Mouse (Mus musculus) lung, postnatal 0 days (tissue): ENCODE results near the gene Akap8l. TPM values are rescaled to one million over a fixed set of nuclear protein-coding genes. Genes with fewer than 3 reads are reported as not detected.
A peak's percentile ranks its signal among the peaks of the same experiment; 100 is the strongest.

Experiments used
- ATAC-seq: fragments of 200-750 bp; cut with Nextera tagmentation; 2 replicates; pipeline ENCODE4 v1.8.0; 2017; ENCODE audit warnings: moderate library complexity
- DNase-seq: peaks from one replicate; pipeline ENCODE4 v3.0.0-alpha.2; 2016; ENCODE audit warnings: low spot score
- H3K27ac ChIP-seq: fragments of 300-500 bp; sonication (generic); 2 replicates; pipeline ENCODE4 v1.5.1; 2014; ENCODE audit warnings: antibody characterized with exemption, mild to moderate bottlenecking, low read length, mixed read lengths
- H3K27me3 ChIP-seq: fragments of 300-500 bp; sonication (generic); replicated peaks from 2 replicates; pipeline ENCODE4 v1.6.1; 2014; ENCODE audit warnings: low read length, mixed read lengths; ENCODE audit not compliant: insufficient read depth
- H3K36me3 ChIP-seq: fragments of 300-500 bp; sonication (generic); 2 replicates; pipeline ENCODE4 v1.6.1; 2014; ENCODE audit warnings: low read length, mixed read lengths; ENCODE audit not compliant: insufficient read depth
- H3K4me1 ChIP-seq: fragments of 300-500 bp; sonication (generic); 2 replicates; pipeline ENCODE4 v1.6.1; 2014; ENCODE audit warnings: antibody characterized with exemption, low read depth, low read length, mixed read lengths; ENCODE audit not compliant: insufficient read depth
- H3K4me2 ChIP-seq: fragments of 300-500 bp; sonication (generic); replicated peaks from 2 replicates; pipeline ENCODE4 v1.6.1; 2014; ENCODE audit warnings: low read depth, mild to moderate bottlenecking, low read length, moderate library complexity, mixed read lengths
- H3K4me3 ChIP-seq: fragments of 300-500 bp; sonication (generic); 2 replicates; pipeline ENCODE4 v1.5.1; 2014; ENCODE audit warnings: low read depth, low read length
- H3K9ac ChIP-seq: fragments of 300-500 bp; sonication (generic); replicated peaks from 2 replicates; pipeline ENCODE4 v1.6.1; 2014; ENCODE audit warnings: low read depth, mild to moderate bottlenecking
- H3K9me3 ChIP-seq: fragments of 300-500 bp; sonication (generic); 2 replicates; pipeline ENCODE4 v1.6.1; 2016; ENCODE audit warnings: low read length, mixed read lengths
- CTCF ChIP-seq: IDR thresholded peaks from 2 replicates; pipeline ENCODE4 v1.5.1; 2016; ENCODE audit warnings: antibody characterized with exemption, mild to moderate bottlenecking
- EP300 ChIP-seq: IDR thresholded peaks from 2 replicates; pipeline ENCODE4 v1.6.1; 2016; ENCODE audit warnings: antibody characterized with exemption, mild to moderate bottlenecking, control low read depth
- WGBS: fragments of 180-500 bp; shearing (Covaris S2); extraction: QIAGEN DNeasy Blood & Tissue Kit; methylation state at CpG from one replicate; pipeline ENCODE4 v1.1.7; 2014; 5-methylcytosine and 5-hydroxymethylcytosine counted together
- polyA plus RNA-seq: library from polyadenylated mRNA; unstranded; fragments of >200 nt; fragmentation: Nextera tagmentation; extraction: Ambion mirVana; gene quantifications from 2 replicates; pipeline ENCODE4 v1.2.1, GENCODE M21; 2015

The Akap8l gene
- polyA plus RNA-seq, 1 experiment from 2014 or later = 59.9 TPM

DNA sequence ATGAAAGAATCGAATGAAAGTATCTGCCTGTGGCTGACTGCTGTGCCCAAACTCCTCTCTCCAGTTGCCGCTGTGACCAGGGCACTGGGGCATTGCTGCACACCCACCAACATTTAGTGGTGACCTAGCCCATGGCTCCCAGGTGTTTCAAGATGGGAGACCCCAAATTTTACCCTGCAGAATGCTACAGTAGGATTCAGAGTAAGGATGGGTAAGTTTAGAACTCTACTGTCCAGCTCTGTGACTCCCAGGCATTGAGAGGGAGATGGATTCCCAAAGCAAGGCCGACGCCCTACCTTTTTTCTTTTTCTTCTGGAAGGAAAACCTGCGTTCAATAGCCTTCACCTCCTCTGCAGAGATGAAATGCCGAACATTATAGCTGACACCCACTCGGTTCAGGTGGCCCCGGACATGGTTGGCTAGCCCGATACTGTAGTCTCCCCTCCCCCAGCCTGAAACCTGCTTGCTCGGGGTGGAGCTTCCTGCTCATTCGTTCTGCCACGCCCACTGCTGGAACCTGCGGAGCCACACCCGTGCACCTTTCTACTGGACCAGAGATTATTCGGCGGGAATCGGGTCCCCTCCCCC is 18.7 kb upstream of the Akap8l start:
- Histone ChIP-seq H3K27ac (0 out of 2 replicates have a peak overlapping the region, but pooled peaks have one; percentile 5), H3K9ac (no peak overlapping the region), H3K9me3 (no peaks in the 10 kb centered on the region), H3K4me1 (peaks cover 7% of the 10 kb centered on the region; the same call in 1 of the 2 replicates), H3K36me3 (peaks cover 7% of the 10 kb centered on the region; the same call in 1 of the 2 replicates), H3K27me3 (no peaks in the 10 kb centered on the region), H3K4me3 (peak overlapping the region; percentile 17), H3K4me2 (peak overlapping the region; percentile 44)
- no peak for DNase-seq
- WGBS = 14% methylated on average over 11 of the region's 17 CpGs
- TF ChIP-seq CTCF (no peak), EP300 (no peak)
- peak; percentile 25 for ATAC-seq

- H3K4me2 ChIP-seq = no peak overlapping the region
- 85% methylated on average over 11 of the region's 11 CpGs for WGBS
- no peaks in the 10 kb centered on the region for H3K27me3 ChIP-seq
- no peak overlapping the region for H3K27ac ChIP-seq
- peaks cover 15% of the 10 kb centered on the region; the same call in 1 of the 2 replicates for H3K4me1 ChIP-seq
- no peak overlapping the region for H3K9ac ChIP-seq
- no peak for DNase-seq
- no peaks in the 10 kb centered on the region for H3K9me3 ChIP-seq
- H3K36me3 ChIP-seq = peaks cover 7% of the 10 kb centered on the region; the same call in 1 of the 2 replicates
- TF ChIP-seq EP300 = no peak
- TF ChIP-seq CTCF = no peak
- H3K4me3 ChIP-seq = no peak overlapping the region
- no peak for ATAC-seq
These were observed 17.3 kb upstream of the Akap8l start for GRCm38 (mm10) chr17:32367706-32368105.

GRCm38 (mm10) chr17:32365296-32365695 is 14.9 kb upstream of the Akap8l start:
- TF ChIP-seq CTCF = no peak
- TF ChIP-seq EP300 = no peak
- Histone ChIP-seq H3K9ac (no peak overlapping the region), H3K4me3 (no peak overlapping the region), H3K4me1 (peaks cover 15% of the 10 kb centered on the region; the same call in 1 of the 2 replicates), H3K36me3 (peaks cover 13% of the 10 kb centered on the region; the same call in 1 of the 2 replicates), H3K27ac (0 out of 2 replicates have a peak overlapping the region, but pooled peaks have one; percentile 5), H3K9me3 (no peaks in the 10 kb centered on the region), H3K4me2 (no peak overlapping the region), H3K27me3 (no peaks in the 10 kb centered on the region)
- DNase-seq = no peak
- 82% methylated on average over 1 of the region's 1 CpGs for WGBS
- ATAC-seq = no peak

- ATAC-seq = no peak
- H3K9me3 ChIP-seq = no peaks in the 10 kb centered on the region
- DNase-seq = no peak
These were observed 14.4 kb upstream of the Akap8l start for GRCm38 (mm10) chr17:32364850-32365249.

GRCm38 (mm10) chr17:32364331-32364730 is 13.9 kb upstream of the Akap8l start:
- H3K9ac ChIP-seq = peak overlapping the region; percentile 76
- H3K4me1 ChIP-seq = peaks cover 15% of the 10 kb centered on the region; the same call in 1 of the 2 replicates
- no peaks in the 10 kb centered on the region for H3K27me3 ChIP-seq
- H3K36me3 ChIP-seq = peaks cover 15% of the 10 kb centered on the region
- H3K4me3 ChIP-seq = peak overlapping the region; percentile 99
- H3K9me3 ChIP-seq = no peaks in the 10 kb centered on the region
- peak overlapping the region; percentile 54 for H3K27ac ChIP-seq
- DNase-seq (peak; percentile 95), ATAC-seq (peak; percentile 97)
- peak overlapping the region; percentile 89 for H3K4me2 ChIP-seq
- TF ChIP-seq EP300 = no peak
- 0 out of 2 replicates have a peak, but pooled peaks have one; percentile 16 for TF ChIP-seq CTCF
- under 1% methylated on average over 24 of the region's 47 CpGs for WGBS

More at GRCm38 (mm10) chr17:32364850-32365249, 14.4 kb upstream of the Akap8l start:
- peak overlapping the region; percentile 54 for H3K27ac ChIP-seq
- peak overlapping the region; percentile 99 for H3K4me3 ChIP-seq
- H3K36me3 ChIP-seq = peaks cover 13% of the 10 kb centered on the region; the same call in 1 of the 2 replicates
- peak overlapping the region; percentile 89 for H3K4me2 ChIP-seq
- TF ChIP-seq CTCF (no peak), EP300 (no peak)
- H3K9ac ChIP-seq = no peak overlapping the region; the same call in 1 of the 2 replicates
- H3K27me3 ChIP-seq = no peaks in the 10 kb centered on the region
- H3K4me1 ChIP-seq = peaks cover 15% of the 10 kb centered on the region; the same call in 1 of the 2 replicates
- 47% methylated on average over 5 of the region's 5 CpGs for WGBS

GRCm38 (mm10) chr17:32363821-32364301 is 13.5 kb upstream of the Akap8l start:
- Histone ChIP-seq H3K4me2 (peak overlapping the region; percentile 89), H3K27ac (peak overlapping the region; percentile 40), H3K36me3 (peaks cover 20% of the 10 kb centered on the region), H3K27me3 (no peaks in the 10 kb centered on the region), H3K4me1 (peaks cover 15% of the 10 kb centered on the region; the same call in 1 of the 2 replicates), H3K4me3 (peak overlapping the region; percentile 99), H3K9me3 (no peaks in the 10 kb centered on the region), H3K9ac (peak overlapping the region; percentile 76)
- 2% methylated on average over 15 of the region's 50 CpGs for WGBS
- TF ChIP-seq EP300 (no peak), CTCF (no peak)
- peak; percentile 47 for ATAC-seq
- DNase-seq = no peak
